Mouse (Mus musculus): ENCODE data around the gene Slc25a34.
A peak's percentile ranks its signal among the peaks of the same experiment; 100 is the strongest.

The Slc25a34 gene

GRCm38 (mm10) chr4:141617863-141618564 lies 5.6 kb downstream of the Slc25a34 start:
- DNase-seq (ENCODE audit: low spot score in 2 of 2) = no peak

GRCm38 (mm10) chr4:141617299-141617698 lies 6.3 kb downstream of the Slc25a34 start:
- DNase-seq (ENCODE audit: low spot score in 2 of 2) = peak; percentile 62 to 66

- DNase-seq (ENCODE audit: low spot score in 2 of 2) = no peak
These were observed 6.8 kb downstream of the Slc25a34 start for GRCm38 (mm10) chr4:141616811-141617210.

- no peak for DNase-seq (ENCODE audit: low spot score in 2 of 2)
These were observed 8.7 kb downstream of the Slc25a34 start for GRCm38 (mm10) chr4:141614946-141615345.

- DNase-seq (ENCODE audit: low spot score in 2 of 2) = peak; percentile 68 to 74
These were observed 14.1 kb downstream of the Slc25a34 start for GRCm38 (mm10) chr4:141609538-141609937.

- peak; percentile 71 to 76 for DNase-seq (ENCODE audit: low spot score in 2 of 2)
These were observed 17.8 kb downstream of the Slc25a34 start, which contains the start of gene Fblim1 for GRCm38 (mm10) chr4:141605861-141606260. Gene Fblim1, minus strand, starts transcription at chr4:141606096.

GRCm38 (mm10) chr4:141605421-141605820 lies 18.2 kb downstream of the Slc25a34 start:
- no peak for DNase-seq (ENCODE audit: low spot score in 2 of 2)

- DNase-seq (ENCODE audit: low spot score in 2 of 2) = no peak
These were observed 19.1 kb downstream of the Slc25a34 start for GRCm38 (mm10) chr4:141604493-141604892.

GRCm38 (mm10) chr4:141603921-141604320 lies 19.7 kb downstream of the Slc25a34 start:
- no peak for DNase-seq (ENCODE audit: low spot score in 2 of 2)

- DNase-seq (ENCODE audit: low spot score in 2 of 2) = peak; percentile 57 to 77
These were observed 20.9 kb downstream of the Slc25a34 start for GRCm38 (mm10) chr4:141602523-141603223.

- no peak for DNase-seq (ENCODE audit: low spot score in 2 of 2)
These were observed 22.3 kb downstream of the Slc25a34 start for GRCm38 (mm10) chr4:141601148-141601862.

GRCm38 (mm10) chr4:141600364-141600763 lies 23.3 kb downstream of the Slc25a34 start:
- no peak for DNase-seq (ENCODE audit: low spot score in 2 of 2)

- DNase-seq (ENCODE audit: low spot score in 2 of 2) = no peak
These were observed 24.1 kb downstream of the Slc25a34 start for GRCm38 (mm10) chr4:141599251-141600141.

- no peak for DNase-seq (ENCODE audit: low spot score in 2 of 2)
These were observed 24.7 kb downstream of the Slc25a34 start for GRCm38 (mm10) chr4:141598894-141599250.

- peak; percentile 65 to 66 for DNase-seq (ENCODE audit: low spot score in 2 of 2)
These were observed 25.3 kb downstream of the Slc25a34 start for GRCm38 (mm10) chr4:141598199-141598893.

- peak; percentile 71 to 73 for DNase-seq (ENCODE audit: low spot score in 2 of 2)
These were observed 26.8 kb downstream of the Slc25a34 start for GRCm38 (mm10) chr4:141596700-141597328.

GRCm38 (mm10) chr4:141595605-141596268 lies 27.9 kb downstream of the Slc25a34 start:
- DNase-seq (ENCODE audit: low spot score in 2 of 2) = no peak

GRCm38 (mm10) chr4:141595138-141595537 lies 28.5 kb downstream of the Slc25a34 start:
- no peak for DNase-seq (ENCODE audit: low spot score in 2 of 2)

GRCm38 (mm10) chr4:141591547-141591946 lies 32.1 kb downstream of the Slc25a34 start:
- DNase-seq (ENCODE audit: low spot score in 2 of 2) = no peak

GRCm38 (mm10) chr4:141583919-141584318 lies 39.7 kb downstream of the Slc25a34 start:
- DNase-seq (ENCODE audit: low spot score in 2 of 2) = no peak

Measured in heart, adult 9 months (tissue).